Mouse (Mus musculus) megakaryocyte, embryonic 14.5 days (primary cell): ENCODE results near the gene Setd6.

Experiments used
- FLI1 ChIP-seq: IDR thresholded peaks from 2 replicates; pipeline ENCODE4 v1.6.1; 2012; ENCODE audit warnings: low read length, inconsistent platforms, mixed read lengths
- GATA1 ChIP-seq: IDR thresholded peaks from 3 replicates; pipeline ENCODE4 v1.6.1; 2012; ENCODE audit warnings: mixed read lengths, low read length, inconsistent platforms, borderline replicate concordance

GRCm38 (mm10) chr8:95698179-95698578, 17.5 kb upstream of the Setd6 start:
- TF ChIP-seq GATA1 (no peak), FLI1 (no peak)
